1 mouse cellular context compared by ENCODE assay signal in genomic region chr11:67077435-67077834, GRCm38 (mm10).
TF ChIP-seq lines count a peak whose summit lies in the region.

No protein-coding gene starts in this region.

TF ChIP-seq in C2C12, 6 proteins besides CTCF, POLR2A, EP300 and RAD21 (continued from another document):
- TF ChIP-seq MYOG (IDR thresholded peaks at IDR 0.05; ENCODE audit: control insufficient read depth, extremely low read depth, insufficient read length) (no peak), MAX (IDR thresholded peaks at IDR 0.05) (no peak)
